Mouse (Mus musculus): ENCODE measurements around the gene Sik3.

- no peak for TF ChIP-seq POLR2A (IDR thresholded peaks at IDR 0.05; ENCODE audit: insufficient read depth, low read depth, low read length)
- TF ChIP-seq CTCF (IDR thresholded peaks at IDR 0.05) = peak; percentile 83
- TF ChIP-seq EP300 (IDR thresholded peaks at IDR 0.05; ENCODE audit: insufficient read depth, low read depth, low read length) = no peak
Measured at GRCm38 (mm10) chr9:46185191-46185590, 172.6 kb downstream of the Sik3 start.
